Mouse (Mus musculus): Measurements from ENCODE around the gene Tldc2.

Gene Tldc2

DNA sequence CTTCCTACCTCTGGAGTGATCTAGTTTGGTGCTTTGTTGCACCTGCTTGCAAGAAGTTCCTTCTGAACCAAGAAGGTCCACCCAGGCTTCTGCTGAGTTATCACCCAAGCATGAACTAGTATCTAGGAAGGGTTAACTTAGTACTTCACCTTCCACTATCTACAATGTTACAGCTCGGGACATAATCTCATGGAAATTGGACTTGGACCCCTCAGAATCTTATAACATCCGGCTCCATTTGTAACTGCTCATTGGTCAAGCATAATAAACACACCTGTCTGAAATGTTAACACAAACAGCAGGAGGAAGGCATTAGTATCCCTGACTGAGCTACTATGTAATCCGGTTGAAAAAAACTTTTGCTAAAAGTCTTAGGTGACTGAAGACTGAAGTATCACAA is 40.5 kb downstream of the Tldc2 start:
- DNase-seq (ENCODE audit: low spot score in 2 of 2), result no peak

GRCm38 (mm10) chr2:157128072-157128471 is 41.2 kb downstream of the Tldc2 start:
- no peak for DNase-seq (ENCODE audit: low spot score in 2 of 2)

DNA sequence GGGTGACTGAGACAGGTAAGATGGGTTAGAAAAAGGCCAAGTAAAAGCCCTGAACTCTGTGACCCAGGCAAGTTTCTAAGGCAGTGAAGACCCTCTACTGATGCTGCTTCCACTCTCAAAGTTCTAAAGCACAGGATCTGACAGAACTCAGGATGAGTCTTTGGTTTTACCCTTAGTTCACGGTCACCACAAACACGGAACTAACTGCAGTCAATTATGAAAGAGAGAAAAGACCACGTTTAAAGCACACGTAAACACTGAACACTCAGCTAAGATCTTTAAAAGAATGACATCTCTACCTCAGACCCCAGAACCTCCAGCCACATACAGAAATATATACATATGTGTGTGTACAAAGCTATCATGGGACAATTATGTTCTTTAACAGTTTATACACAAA is 42.2 kb downstream of the Tldc2 start:
- no peak for DNase-seq (ENCODE audit: low spot score in 2 of 2)

DNA sequence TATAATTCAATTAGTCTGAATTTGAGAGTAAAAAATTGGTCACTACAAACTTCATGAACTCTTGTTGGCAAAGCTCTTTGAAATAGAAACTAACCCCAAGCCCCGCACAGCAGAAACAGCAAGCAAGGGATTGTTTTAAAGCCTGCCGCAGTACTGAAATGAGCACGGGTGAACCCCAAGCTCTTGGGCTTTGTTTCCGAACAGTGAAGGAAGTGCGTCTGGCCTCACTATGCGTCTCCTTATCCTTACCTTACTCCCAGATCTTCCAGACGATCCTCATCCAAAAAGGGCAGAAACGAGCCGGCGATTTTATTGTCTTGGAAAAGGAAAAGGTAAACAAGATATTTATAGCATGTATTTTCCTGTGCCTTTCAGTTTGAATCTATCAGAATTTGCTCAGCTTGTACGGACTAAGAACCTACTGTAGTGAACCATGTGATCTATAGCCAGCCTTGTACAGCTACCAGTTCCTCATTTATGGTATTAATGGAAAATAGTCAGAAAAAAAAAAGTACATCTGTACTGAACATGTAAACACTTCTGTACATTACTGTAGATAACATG is 42.8 kb downstream of the Tldc2 start:
- no peak for DNase-seq (ENCODE audit: low spot score in 2 of 2)

DNA sequence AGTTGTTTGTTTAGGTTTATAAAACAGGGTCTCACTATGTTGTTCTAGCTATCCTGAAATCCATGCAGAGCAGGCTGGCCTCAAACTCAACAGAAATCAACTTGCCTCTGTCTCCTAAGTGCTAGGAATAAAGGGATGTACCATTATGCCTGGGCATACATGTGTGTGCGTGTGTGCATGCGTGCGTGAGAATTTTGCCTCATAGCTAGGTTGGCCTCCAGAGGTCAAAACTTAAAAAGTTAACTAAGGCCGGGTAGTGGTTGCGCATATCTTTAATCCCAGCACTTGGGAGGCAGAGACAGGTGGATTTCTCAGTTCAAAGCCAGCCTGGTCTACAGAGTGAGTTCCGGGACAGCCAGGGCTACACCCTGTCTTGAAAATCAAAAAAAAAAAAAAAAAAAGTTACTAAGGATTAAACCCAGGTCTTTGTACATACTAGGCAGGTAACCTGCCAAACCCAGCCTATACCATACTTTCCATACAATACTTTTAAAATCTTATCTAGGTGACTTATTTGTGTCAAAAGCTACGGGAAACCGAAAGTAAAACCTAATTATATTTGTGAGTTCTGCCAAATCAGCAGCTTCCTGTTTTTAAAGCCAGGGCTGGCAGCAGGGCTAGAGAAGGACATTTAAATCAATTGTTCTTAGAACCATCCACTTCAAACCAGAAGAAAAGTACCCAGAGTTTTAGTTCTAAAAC is 44.1 kb downstream of the Tldc2 start:
- no peak for DNase-seq (ENCODE audit: low spot score in 2 of 2)

DNA sequence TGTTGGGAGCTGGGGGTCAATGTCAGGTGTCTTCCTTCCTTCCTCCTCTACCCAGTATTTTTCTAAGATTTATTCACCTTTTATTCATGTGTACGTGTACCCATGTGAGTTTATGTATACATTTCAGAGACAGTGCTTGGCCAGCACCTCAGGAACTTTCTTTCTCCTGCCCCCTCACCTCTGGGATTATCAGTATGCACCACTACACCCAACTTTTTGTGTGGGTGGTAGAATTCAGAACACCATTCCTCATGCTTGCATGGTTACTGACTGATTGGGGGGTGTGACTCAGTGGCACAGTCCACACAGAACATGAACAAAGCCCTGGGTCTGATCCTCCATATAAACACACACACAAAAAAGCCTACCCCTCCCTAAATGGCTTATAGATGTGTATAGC is 45.2 kb downstream of the Tldc2 start:
- no peak for DNase-seq (ENCODE audit: low spot score in 2 of 2)

- DNase-seq (ENCODE audit: low spot score in 2 of 2), result no peak
Observed at GRCm38 (mm10) chr2:157132686-157133540, 46.1 kb downstream of the Tldc2 start.

- DNase-seq (ENCODE audit: low spot score in 2 of 2), result no peak
Observed at GRCm38 (mm10) chr2:157133769-157134478, 47.1 kb downstream of the Tldc2 start.

GRCm38 (mm10) chr2:157134479-157134931 is 47.6 kb downstream of the Tldc2 start:
- no peak for DNase-seq (ENCODE audit: low spot score in 2 of 2)

DNA sequence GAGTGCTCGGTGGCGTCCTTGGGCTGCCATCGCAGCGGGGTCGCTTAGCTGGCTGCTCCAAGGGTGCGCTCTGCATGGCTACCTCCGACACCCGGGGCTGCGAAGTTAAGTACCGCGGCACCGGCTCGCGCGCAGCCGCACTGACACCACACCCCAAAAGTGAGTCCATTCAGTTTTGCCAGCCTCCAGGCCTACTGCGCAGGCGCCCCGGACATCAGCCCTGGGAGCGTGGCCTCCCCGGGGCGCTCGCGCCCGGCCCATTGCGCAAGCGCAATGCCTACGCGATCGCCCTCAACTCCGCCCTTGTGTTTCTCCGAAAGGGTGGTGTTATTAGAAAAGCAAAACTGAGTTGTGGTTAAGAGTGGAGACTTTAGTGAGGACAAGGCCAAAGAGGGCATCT is 48.2 kb downstream of the Tldc2 start, which contains the start of gene Samhd1:
Gene Samhd1, minus strand, starts transcription at position 252 of the 400 bp plus-strand sequence.
- DNase-seq (ENCODE audit: low spot score in 2 of 2), result peak; percentile 77 to 83

- no peak for DNase-seq (ENCODE audit: low spot score in 2 of 2)
Observed at GRCm38 (mm10) chr2:157135529-157136120, 48.8 kb downstream of the Tldc2 start.

- DNase-seq (ENCODE audit: low spot score in 2 of 2), result no peak
Observed at GRCm38 (mm10) chr2:157136176-157136575, 49.3 kb downstream of the Tldc2 start.

GRCm38 (mm10) chr2:157136646-157137045 is 49.8 kb downstream of the Tldc2 start:
- no peak for DNase-seq (ENCODE audit: low spot score in 2 of 2)

DNA sequence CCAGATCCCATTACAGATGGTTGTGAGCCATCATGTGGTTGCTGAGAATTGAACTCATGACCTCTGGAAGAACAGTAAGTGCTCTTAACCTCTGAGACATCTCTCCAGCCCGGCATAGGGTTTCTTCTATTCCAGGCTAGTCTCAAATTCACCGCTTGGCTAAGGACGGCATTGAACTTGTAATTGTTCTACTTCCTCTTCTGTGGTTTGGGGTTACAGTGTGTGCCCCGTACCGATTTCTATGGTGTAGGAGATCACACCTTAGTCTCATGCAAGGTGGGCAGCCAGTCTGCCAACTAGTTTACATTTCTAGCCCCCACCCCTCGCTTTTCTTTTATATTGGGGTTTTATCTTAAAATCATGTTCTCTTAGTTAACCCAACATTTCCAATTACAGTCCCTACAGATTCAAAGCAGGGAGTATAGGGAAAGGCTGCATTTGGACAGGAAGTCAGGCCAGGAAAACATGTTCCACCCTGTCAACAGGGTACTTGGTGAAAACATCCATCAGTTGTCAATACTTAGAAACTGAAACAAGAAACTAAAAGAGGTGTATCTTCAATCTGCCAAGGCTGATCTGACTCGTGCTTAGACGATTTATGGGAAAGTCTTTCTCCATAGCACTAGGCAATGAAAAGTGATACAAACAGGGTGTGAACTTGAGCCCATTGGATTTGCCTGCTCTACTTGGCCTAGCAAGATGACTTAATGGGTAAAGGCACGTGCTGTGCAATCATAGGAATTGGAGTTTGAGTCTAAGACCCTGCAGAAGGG is 51.3 kb downstream of the Tldc2 start:
- no peak for DNase-seq (ENCODE audit: low spot score in 2 of 2)

DNA sequence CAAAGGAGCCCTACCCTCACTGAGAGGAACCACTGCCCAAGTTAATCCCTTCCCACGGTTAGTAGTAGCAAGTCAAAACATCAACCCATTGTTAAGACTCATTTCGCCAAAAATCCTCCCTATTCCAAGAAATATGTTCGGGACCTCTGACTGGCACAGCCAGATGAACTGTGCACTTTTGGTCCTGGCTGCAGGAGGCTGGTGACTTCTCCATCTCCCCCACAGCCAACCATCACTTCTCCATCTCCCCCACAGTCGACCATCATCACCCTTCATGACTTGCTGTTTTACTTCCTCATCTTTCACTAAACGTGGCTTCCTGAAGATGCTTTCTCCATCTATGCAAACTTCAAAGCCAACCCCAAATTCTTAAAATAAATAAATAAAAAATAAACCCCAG is 52.0 kb downstream of the Tldc2 start:
- no peak for DNase-seq (ENCODE audit: low spot score in 2 of 2)

GRCm38 (mm10) chr2:157139251-157139802 is 52.5 kb downstream of the Tldc2 start:
- DNase-seq (ENCODE audit: low spot score in 2 of 2), result no peak

- DNase-seq (ENCODE audit: low spot score in 2 of 2), result no peak
Observed at GRCm38 (mm10) chr2:157141962-157142361, 55.1 kb downstream of the Tldc2 start.

- no peak for DNase-seq (ENCODE audit: low spot score in 2 of 2)
Observed at GRCm38 (mm10) chr2:157144132-157144531, 57.3 kb downstream of the Tldc2 start.

- no peak for DNase-seq (ENCODE audit: low spot score in 2 of 2)
Observed at GRCm38 (mm10) chr2:157145173-157145572, 58.3 kb downstream of the Tldc2 start.
